Mouse (Mus musculus): ENCODE data around the gene Klc1. TPM values are rescaled to one million over a fixed set of nuclear protein-coding genes. Genes with fewer than 3 reads are reported as not detected.

Klc1 gene
- 361 and 381 TPM in 2 replicates for polyA plus RNA-seq (2021; fragmentation: Nextera tagmentation)
- long read RNA-seq, experiment 1, transcript Klc1-201 (16 exons, 2,504 nt) = minor isoform, 20 of 917 reads
- long read RNA-seq, experiment 1, transcript Klc1-204 (16 exons, 2,268 nt) = minor isoform, 10 of 917 reads
- long read RNA-seq, experiment 1, transcript Klc1-202 (14 exons, 2,272 nt) = major isoform, 240 of 917 reads
- long read RNA-seq, experiment 1, partial matches to known transcripts = 158 of 917 reads
- long read RNA-seq, experiment 1, other reads (novel, unspliced or antisense) = 484 of 917 reads
- long read RNA-seq, experiment 2, transcript Klc1-201 (16 exons, 2,504 nt) = minor isoform, 80 of 4,096 reads
- long read RNA-seq, experiment 2, transcript Klc1-204 (16 exons, 2,268 nt) = minor isoform, 51 of 4,096 reads
- long read RNA-seq, experiment 2, transcript Klc1-202 (14 exons, 2,272 nt) = major isoform, 1,391 of 4,096 reads
- long read RNA-seq, experiment 2, partial matches to known transcripts = 103 of 4,096 reads
- long read RNA-seq, experiment 2, other reads (novel, unspliced or antisense) = 2,464 of 4,096 reads

DNA sequence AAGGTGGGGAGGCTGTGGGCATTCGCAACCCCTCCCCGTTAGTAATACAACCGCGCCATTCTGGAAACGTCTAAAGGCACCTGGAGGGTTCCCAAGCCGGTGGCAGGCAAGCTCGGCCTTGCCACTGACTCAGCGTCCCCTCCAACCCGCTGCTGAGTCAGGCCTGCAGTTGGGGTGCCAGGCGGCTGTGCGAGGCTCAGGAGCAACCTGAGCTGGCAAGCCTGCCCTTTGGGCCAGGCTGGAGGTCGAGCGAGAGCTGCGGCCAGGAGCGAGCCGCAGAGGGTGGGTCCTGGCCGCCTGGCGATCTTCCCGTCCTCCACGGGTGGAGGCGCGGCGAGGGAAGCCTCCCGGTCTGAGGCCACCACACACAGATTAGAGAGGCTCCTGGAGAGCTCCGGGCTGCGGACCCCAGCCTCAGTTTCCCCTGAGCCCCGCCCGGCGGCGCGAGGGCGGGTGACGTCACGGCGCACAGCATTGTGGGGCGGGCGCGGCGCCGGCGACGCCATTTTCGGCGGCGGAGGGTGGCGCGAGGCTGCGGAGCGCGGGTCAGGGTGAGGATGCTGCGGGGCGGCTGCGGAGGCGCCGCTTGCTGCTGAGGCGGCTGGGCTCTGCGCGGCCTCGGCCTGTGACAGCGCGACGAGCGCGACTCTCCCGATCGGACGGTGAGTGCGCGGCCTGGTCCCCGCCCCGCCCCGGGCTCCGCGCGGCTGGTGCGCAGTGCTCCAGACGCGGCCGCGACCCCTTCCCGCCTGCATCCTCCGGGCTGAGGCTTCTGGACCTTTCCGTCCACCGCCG, at the start of gene Klc1:
Gene Klc1 (plus strand): TSS at position 469 of the 795 bp plus-strand sequence.

DNA sequence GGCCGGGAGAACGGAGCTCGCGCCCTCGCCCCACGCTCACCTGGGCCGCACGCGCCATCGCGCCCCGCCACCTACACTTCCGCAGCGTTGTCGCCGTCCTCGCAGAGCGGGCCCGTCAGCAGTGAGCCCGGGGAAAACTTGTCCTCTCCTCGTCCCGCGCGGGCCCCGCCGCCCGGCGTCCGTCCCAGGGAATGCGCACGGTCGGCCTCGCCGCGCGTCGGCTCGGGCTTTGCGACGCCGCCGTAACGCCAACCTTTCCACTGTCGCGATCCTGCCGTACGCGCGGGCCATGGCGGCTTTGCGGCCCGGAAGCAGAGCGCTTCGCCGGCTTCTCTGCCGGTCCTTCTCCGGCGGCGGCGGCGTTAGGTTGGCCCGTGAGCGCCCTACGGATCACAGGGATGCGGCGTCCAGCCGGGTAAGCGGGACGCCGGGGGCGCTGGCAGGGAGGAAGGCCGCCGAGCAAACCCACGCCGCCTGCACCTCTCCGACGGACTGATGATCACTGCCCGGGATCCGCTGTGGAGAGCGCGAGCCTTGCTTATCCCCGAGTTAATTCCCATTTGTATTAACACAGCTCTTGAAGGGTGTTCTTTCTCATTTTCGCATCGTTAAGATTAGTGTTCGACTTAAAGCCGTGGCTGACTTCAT, 45.5 kb upstream of the Klc1 start, which contains the start of the genes Bag5 and Apopt1:
Gene Bag5 (minus strand): TSS at position 254 of the 648 bp plus-strand sequence.
Gene Apopt1 (plus strand): TSS at position 258 of the 648 bp plus-strand sequence.

DNA sequence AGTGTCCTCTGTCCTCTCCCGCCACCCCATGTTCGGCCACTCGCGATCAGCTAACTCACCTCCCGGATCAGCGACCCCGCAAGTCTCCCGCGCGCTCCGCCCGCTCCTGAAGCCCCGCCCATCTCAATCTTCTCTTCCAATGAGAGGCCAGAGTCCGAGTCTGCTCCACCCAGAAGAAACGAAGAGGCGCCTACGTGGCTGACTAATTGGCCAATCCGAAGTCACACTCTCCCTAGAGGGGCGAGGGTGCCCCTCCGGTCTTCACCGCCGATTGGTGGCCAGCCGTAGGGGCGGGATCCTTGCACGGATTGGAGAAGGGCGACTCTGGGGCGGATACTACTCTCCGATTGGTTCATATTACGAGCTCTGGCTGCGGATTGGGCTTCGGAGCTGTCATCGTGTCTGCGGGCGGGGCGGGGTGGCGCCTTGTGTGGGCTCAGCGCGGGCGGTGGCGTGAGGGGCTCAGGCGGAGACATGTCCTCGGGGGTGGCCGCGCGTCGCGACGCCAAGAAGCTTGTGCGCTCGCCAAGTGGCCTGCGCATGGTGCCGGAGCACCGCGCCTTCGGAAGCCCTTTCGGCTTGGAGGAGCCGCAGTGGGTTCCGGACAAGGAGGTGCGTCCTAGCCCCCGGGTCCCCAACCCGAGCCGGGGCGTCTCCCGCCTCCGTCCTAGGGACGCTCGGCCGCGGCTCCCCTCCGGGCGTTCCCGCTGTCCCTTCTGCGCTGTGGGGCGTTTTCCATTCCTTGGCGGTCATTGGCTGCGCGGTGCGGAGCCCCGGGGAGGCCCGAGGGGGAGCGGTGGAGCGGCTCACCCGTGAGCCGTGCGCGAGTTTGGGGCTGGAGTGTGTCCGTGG, 55.3 kb downstream of the Klc1 start, which contains the start of the genes Xrcc3 and Zfyve21:
Gene Xrcc3 (minus strand): TSS at position 108 of the 852 bp plus-strand sequence.
Gene Zfyve21 (plus strand): TSS at position 405 of the 852 bp plus-strand sequence.

Other genes starting within 250 kb of the Klc1 start
- gene Eif5, start 220.8 kb upstream of the Klc1 start, polyA plus RNA-seq (2021; fragmentation: Nextera tagmentation) = 397 and 486 TPM in 2 replicates
- gene Mark3, start 184.3 kb upstream of the Klc1 start, polyA plus RNA-seq (2021; fragmentation: Nextera tagmentation) = 11.7 and 12.7 TPM in 2 replicates
- gene Ckb, start 86.5 kb upstream of the Klc1 start, polyA plus RNA-seq (2021; fragmentation: Nextera tagmentation) = 4,595 and 5,324 TPM in 2 replicates
- 7.3 and 8.3 TPM in 2 replicates for gene Trmt61a, start 80.7 kb upstream of the Klc1 start, polyA plus RNA-seq (2021; fragmentation: Nextera tagmentation)
- 49.9 and 52.1 TPM in 2 replicates for gene Bag5, start 45.6 kb upstream of the Klc1 start, polyA plus RNA-seq (2021; fragmentation: Nextera tagmentation)
- gene Apopt1, start 45.6 kb upstream of the Klc1 start, polyA plus RNA-seq (2021; fragmentation: Nextera tagmentation) = 74.6 and 75.3 TPM in 2 replicates
- gene Xrcc3, start 55.0 kb downstream of the Klc1 start, polyA plus RNA-seq (2021; fragmentation: Nextera tagmentation) = 6.7 and 9.3 TPM in 2 replicates
- gene Zfyve21, start 55.3 kb downstream of the Klc1 start, polyA plus RNA-seq (2021; fragmentation: Nextera tagmentation) = 62.4 and 65.6 TPM in 2 replicates
- gene Ppp1r13b, start 149.3 kb downstream of the Klc1 start, polyA plus RNA-seq (2021; fragmentation: Nextera tagmentation) = 13.1 and 15.3 TPM in 2 replicates
- 1,110 and 1,279 TPM in 2 replicates for gene Atp5mpl, start 208.1 kb downstream of the Klc1 start, polyA plus RNA-seq (2021; fragmentation: Nextera tagmentation)
- 0.05 and 0.11 TPM in 2 replicates for gene Tdrd9, start 212.7 kb downstream of the Klc1 start, polyA plus RNA-seq (2021; fragmentation: Nextera tagmentation)
- 0.54 and 1.1 TPM in 2 replicates for gene Rd3l, start 222.5 kb downstream of the Klc1 start, polyA plus RNA-seq (2021; fragmentation: Nextera tagmentation)